Mouse (Mus musculus): ENCODE measurements around the gene Itprid1.

Itprid1 gene

GRCm38 (mm10) chr6:55836650-55837320 lies at the start of gene Itprid1:
Gene Itprid1, plus strand, starts transcription at chr6:55836895.
- no peak for DNase-seq (ENCODE audit: low spot score in 2 of 2)

- DNase-seq (ENCODE audit: low spot score in 2 of 2), result no peak
These were observed 47.1 kb upstream of the Itprid1 start for GRCm38 (mm10) chr6:55789557-55789956.

DNA sequence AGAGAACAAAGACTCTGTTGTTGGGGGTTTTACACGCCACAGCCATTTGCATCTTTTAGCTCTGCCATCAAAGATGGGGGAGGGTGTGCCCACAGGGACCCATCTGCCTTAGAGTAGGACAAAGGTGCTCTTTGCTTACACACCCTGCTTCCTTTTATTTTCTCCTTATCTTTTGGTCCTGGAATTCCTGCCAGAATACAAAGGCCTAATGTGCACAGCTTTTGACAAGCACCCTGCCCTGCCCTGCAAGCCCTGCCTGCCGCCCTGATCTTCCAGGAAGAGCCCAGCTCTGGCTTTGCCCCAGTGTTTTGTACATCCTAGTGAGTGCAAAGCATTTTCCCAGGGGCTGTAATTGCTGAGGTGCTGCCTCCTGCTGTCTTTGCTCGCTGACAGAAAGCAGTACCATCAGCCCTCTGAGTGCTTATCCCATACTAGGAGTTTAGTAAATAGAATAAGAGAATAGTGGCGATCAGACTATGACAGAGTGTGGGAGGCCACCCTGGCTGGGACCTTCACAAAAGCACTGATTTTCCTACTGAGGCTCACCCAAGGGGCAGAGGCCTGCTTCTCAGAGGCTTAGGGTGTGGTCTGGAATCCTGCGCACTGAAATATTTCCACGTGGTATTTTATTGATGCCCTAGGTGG lies 44.7 kb upstream of the Itprid1 start:
- DNase-seq (ENCODE audit: low spot score in 2 of 2), result no peak

DNA sequence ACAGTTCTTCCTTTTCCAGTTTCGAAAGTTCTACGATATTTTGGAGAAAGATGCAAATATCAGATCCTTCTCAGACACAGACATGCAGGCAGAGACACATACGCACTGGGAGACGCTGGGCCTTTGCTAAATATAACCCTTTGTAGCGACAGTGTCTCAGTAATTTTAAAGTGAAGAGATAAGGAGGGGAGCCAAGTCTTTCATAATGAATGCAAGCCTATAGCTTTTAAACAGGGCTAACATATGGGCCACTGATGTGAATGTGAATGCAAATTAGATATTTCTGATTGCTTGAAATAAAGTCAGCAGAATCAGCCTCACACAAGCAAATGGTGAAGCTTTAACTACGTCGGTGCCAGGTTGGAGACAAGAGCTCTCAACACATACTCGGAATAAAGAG lies 44.2 kb upstream of the Itprid1 start:
- no peak for DNase-seq (ENCODE audit: low spot score in 2 of 2)

GRCm38 (mm10) chr6:55802686-55803085 lies 34.0 kb upstream of the Itprid1 start:
- DNase-seq (ENCODE audit: low spot score in 2 of 2), result no peak

DNA sequence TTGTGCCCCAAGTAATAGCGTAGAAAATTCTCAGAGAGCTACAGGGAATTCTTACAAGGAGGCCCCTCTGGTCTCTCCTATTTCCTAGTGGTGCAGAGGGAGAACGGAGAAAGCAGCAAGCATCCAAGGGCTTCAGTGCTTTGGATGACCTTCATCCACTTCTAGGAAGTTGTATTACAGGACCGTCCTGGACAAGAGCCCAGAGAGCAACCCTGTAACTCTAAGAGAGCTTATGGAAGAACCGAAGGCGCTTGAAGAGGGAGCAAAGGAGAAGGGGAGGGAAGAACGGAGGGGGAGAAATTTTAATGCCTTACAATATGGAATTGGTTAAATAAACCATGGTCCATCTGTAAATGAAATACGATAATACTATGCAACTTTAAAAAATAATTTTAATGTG lies 33.3 kb upstream of the Itprid1 start:
- DNase-seq (ENCODE audit: low spot score in 2 of 2), result no peak

DNA sequence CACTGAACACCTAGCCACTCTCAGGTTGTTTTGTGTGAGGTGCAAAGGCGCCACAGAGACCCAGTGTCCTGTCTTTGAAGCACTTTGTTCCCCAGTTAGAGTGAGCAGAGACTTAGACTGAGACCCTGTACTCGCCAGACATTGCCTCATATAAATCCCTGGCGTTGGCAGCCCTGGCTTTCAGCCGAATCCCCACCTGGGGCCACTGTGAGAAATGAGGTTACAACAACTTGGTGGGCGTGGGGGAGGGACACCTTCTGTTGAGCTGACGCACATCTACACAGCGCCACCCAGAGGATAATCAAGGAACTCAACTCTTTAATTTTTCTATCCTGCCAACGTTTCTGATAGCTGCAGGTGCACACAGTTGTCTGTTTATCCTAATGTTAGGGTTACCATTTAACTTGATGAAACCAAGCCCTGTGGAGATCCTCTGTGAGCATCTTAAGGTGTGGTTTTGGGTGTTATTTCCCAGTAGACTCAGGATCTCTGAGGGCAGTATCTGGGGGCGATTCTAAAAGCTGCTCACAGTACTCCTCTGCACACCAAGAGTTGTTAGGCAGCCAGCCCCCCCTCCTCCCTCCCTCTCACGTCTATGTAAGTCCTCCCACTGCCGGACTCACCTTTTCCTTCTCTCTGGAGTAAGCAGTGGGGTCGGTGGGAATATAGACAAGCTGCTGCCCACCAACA lies 32.6 kb upstream of the Itprid1 start:
- DNase-seq (ENCODE audit: low spot score in 2 of 2), result no peak

GRCm38 (mm10) chr6:55804681-55805000 lies 32.1 kb upstream of the Itprid1 start:
- DNase-seq (ENCODE audit: low spot score in 2 of 2), result no peak

- no peak for DNase-seq (ENCODE audit: low spot score in 2 of 2)
These were observed 31.2 kb upstream of the Itprid1 start for GRCm38 (mm10) chr6:55805291-55806137.

DNA sequence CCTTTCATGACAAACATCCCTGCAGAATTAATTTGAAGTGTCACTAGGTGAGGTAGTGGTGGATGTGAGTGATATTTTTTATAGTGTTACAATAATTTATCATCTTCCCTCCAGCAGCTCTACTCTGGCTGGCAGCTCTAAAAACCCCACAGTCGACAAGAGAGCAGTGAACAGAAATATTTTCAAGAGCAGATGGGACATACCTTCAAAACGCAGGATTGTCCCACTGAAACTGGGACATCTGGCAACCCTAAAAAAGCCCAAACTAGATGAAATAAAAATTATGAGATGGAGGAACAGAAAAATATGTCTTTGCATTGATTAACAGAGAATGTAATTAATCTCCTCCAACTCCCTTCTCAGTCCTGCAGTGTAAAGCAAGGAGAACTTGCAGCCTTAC lies 30.2 kb upstream of the Itprid1 start:
- DNase-seq (ENCODE audit: low spot score in 2 of 2), result no peak

GRCm38 (mm10) chr6:55808692-55809091 lies 28.0 kb upstream of the Itprid1 start:
- DNase-seq (ENCODE audit: low spot score in 2 of 2), result no peak

DNA sequence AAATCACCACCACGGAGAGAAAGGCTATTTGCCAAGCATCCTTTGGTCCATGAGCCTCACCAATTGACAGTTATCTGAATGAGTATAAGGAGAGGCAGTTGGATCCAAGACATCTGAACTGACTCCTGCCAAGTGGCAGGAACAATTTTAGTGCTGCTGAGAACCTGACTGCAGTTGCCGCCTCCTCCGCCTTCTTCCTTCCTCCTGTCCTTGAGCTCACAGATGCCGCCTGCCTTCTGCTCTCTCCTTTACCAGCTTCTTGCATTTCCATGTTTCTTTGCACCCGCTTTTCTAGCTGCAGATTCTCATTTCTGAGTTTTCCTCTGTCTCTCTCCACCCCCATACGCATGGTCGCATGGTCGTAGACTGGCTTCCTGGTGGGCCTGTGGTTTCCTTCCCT lies 25.5 kb upstream of the Itprid1 start:
- DNase-seq (ENCODE audit: low spot score in 2 of 2), result no peak

DNA sequence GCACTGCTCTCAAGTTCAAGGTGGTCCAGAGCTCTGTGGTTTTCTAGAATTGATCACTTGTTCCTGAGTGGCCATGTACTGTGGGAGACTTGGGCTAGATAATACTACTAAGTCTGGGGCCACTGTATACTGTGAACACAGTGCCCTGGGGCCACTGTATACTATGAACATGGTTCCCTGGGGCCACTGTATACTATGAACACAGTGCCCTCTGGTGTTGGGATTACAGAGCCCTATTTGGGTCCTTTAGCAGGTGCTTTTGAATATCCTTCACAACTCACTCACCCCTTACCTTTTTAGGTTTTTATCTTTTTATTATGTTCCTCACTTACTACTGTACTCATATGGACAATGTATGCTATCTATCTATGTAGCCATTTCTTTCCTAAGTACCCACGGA lies 24.3 kb upstream of the Itprid1 start:
- DNase-seq (ENCODE audit: low spot score in 2 of 2), result no peak

DNA sequence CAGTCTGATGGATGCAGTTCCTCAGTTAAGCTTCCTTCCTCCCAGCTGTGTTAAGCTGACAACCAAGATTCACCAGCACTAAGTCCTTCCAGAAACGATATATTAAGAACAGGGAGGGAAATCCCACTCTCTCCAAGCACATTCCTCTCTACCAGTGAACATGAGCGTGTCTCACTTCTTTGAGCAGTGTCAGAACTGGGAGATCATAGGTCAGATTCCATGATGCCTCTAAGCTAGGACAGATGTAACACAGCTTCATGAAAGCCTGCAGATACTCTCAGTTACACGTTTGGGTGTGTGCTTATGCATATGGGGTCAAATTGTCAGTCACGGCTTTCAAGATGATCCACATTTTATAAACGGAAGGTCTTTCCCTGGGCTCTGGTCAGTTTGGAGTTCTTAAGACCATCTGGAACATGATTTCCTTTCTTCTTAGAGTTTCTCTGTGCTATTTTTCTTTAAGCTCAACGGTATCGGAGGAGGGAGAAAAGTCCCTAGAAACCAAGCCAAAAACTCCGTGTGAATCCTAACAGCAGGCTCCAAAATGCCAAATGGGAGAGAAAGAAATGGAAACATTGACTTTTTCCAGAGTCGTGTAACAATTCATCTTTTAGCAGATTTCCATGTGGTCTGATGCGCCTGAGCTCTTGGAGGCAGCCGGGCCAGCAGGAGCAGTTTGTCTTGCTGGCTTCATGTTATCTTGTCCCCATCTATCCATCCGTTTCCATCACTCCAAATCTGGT lies 22.3 kb upstream of the Itprid1 start:
- DNase-seq (ENCODE audit: low spot score in 2 of 2), result no peak

- DNase-seq (ENCODE audit: low spot score in 2 of 2), result no peak
These were observed 19.8 kb upstream of the Itprid1 start for GRCm38 (mm10) chr6:55816911-55817310.

DNA sequence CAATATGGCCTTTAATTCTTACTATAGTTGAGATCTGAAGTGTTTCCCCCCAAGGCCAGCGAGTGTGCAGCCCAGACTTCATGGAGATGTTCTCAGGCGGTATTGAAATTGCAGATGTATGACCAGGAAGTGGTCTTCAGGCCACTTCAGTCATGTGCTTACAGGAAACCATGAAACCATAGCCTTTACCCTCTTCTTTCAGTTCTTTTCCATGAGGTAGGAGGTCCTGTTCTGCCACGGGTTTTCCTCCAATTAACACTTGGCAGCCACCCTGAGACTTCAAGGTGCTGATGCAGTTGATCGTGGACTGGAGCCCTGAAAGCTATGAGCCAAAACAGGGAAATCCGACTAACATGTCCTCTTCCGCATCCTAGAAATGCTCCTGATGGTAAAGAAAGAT lies 7.0 kb upstream of the Itprid1 start:
- DNase-seq (ENCODE audit: low spot score in 2 of 2), result no peak

- DNase-seq (ENCODE audit: low spot score in 2 of 2), result no peak
These were observed 15.9 kb downstream of the Itprid1 start for GRCm38 (mm10) chr6:55852589-55852988.

GRCm38 (mm10) chr6:55856085-55856484 lies 19.4 kb downstream of the Itprid1 start:
- no peak for DNase-seq (ENCODE audit: low spot score in 2 of 2)

DNA sequence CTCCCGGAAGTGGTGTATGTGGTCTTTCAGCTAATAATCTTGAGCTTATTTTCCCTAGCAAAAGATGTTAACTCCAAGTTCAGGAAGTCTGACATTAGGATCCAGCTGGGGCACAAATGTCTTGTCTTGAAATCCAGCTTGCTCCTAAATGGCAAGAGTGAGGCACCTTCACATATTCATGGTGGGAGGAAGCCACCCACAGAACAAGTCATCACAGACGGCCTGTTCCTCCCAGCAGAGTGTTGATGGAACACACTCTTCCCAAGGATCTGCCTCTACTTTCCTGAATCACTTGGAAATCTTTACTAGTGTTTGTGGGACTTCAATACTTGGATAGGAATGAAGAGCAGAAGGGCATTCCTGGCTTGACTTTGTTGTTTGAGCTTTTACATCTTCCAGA lies 28.5 kb downstream of the Itprid1 start:
- DNase-seq (ENCODE audit: low spot score in 2 of 2), result no peak

- DNase-seq (ENCODE audit: low spot score in 2 of 2), result no peak
These were observed 42.8 kb downstream of the Itprid1 start for GRCm38 (mm10) chr6:55879356-55879960.

GRCm38 (mm10) chr6:55880886-55881285 lies 44.2 kb downstream of the Itprid1 start:
- DNase-seq (ENCODE audit: low spot score in 2 of 2), result no peak

Measured in spleen, postnatal 14 days (tissue).